Comparison of ENCODE assay signal across 14 mouse cellular contexts in the genomic region with DNA sequence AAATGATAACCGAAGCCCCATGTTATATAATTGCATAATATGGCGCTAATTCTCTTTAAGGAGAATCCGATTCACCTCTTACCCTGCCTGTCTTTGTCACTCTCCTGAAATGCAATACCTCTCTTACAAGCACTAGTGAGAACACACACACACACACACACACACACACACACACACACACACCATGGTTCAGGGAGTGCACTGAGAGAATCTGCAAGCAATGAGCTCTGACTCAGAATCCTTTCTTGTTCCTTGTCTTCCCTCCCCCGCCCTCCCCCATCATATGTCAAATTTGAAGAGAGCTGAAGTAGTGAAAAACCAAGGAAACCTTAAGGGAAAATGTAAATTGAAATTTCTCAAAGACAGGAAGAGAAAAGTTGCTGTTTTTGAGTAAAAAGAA.
DNase-seq lines count a peak whose midpoint lies in the region; ATAC-seq lines count a peak whose summit lies in the region.
"Had no signal": no experiment of that assay in that cellular context is flagged by ENCODE, and none has a peak within 500 bp of the region (broad histone marks: within the 10 kb centered on the region; RNA-seq: fewer than 3 reads in every experiment).

No protein-coding gene starts in this region.

- DNase-seq in cerebellum, postnatal 10 days = peak; percentile 39 to 42
- no peak for DNase-seq in cerebellum, adult 9-11 months
- peak; percentile 23 for DNase-seq in layer of hippocampus, adult 9-11 months
- no peak for DNase-seq in layer of hippocampus, adult 11-12 months (ENCODE audit: low spot score)
- DNase-seq in left cerebral cortex, postnatal 36 days (ENCODE audit: low spot score in 2 of 2) = peak; percentile 9 to 18
- no peak for DNase-seq in urinary bladder, adult 18-20 months (ENCODE audit: low spot score in 2 of 2)
- no peak for DNase-seq in gastrocnemius, postnatal 4 days (ENCODE audit: low spot score in 2 of 2)
- DNase-seq: adrenal gland, postnatal 25 days; lung, postnatal 10 days; thymus, postnatal 25 days had no signal

- H3K27me3 ChIP-seq in embryonic facial prominence, embryonic 13.5 days = no peaks in the 10 kb centered on the region
- H3K27me3 ChIP-seq: stomach, embryonic 15.5 days had no signal

- no peaks in the 10 kb centered on the region for H3K36me3 ChIP-seq in embryonic facial prominence, embryonic 13.5 days
- H3K36me3 ChIP-seq: stomach, embryonic 15.5 days had no signal

- no peak overlapping the region for H3K4me3 ChIP-seq in embryonic facial prominence, embryonic 13.5 days
- H3K4me3 ChIP-seq: stomach, embryonic 15.5 days had no signal

- no peak overlapping the region for H3K9ac ChIP-seq in embryonic facial prominence, embryonic 13.5 days
- H3K9ac ChIP-seq: stomach, embryonic 15.5 days had no signal

- H3K4me1 ChIP-seq in embryonic facial prominence, embryonic 13.5 days = peaks cover 15% of the 10 kb centered on the region
- H3K4me1 ChIP-seq: stomach, embryonic 15.5 days had no signal

- H3K27ac ChIP-seq in embryonic facial prominence, embryonic 13.5 days = no peak overlapping the region; the same call in 1 of the 2 replicates
- H3K27ac ChIP-seq: stomach, embryonic 15.5 days had no signal

- no peak for ATAC-seq in embryonic facial prominence, embryonic 13.5 days (ENCODE audit: insufficient number of reproducible peaks, insufficient read depth, low FRiP score, low TSS enrichment, low read depth)
- ATAC-seq: inflammation-experienced regulatory T-cells, adult 6 months had no signal

- H3K4me2 ChIP-seq in embryonic facial prominence, embryonic 13.5 days = peak overlapping the region; percentile 26; the same call in 1 of the 2 replicates
- H3K4me2 ChIP-seq: liver, embryonic 11.5 days; stomach, embryonic 15.5 days had no signal

- WGBS in embryonic facial prominence, embryonic 13.5 days = 50% methylated on average over 4 of the region's 4 CpGs

- 0 out of 2 replicates have a peak, but pooled peaks cover 5% of the 10 kb centered on the region for H3K9me3 ChIP-seq in embryonic facial prominence, embryonic 13.5 days
- H3K9me3 ChIP-seq: stomach, embryonic 15.5 days had no signal

- intact Hi-C loops in left cerebral cortex, postnatal 36 days (cut with DNase I) = no loop called here

Comparison
In these comparisons a context has a peak if more than half of its experiments do, and no peak if none do; other contexts are left out.
1. DNase-seq: peak in cerebellum, postnatal 10 days (2 of 2), layer of hippocampus, adult 9-11 months (single experiment) and left cerebral cortex, postnatal 36 days (2 of 2); none in cerebellum, adult 9-11 months (single experiment), layer of hippocampus, adult 11-12 months (single experiment), urinary bladder, adult 18-20 months (0 of 2) and gastrocnemius, postnatal 4 days (0 of 2).